Mouse (Mus musculus) adrenal gland, postnatal 4 days (tissue): Measurements from ENCODE around the gene 1500011B03Rik. TPM values are rescaled to one million over a fixed set of nuclear protein-coding genes. Genes with fewer than 3 reads are reported as not detected.
"Not testable (repeated sequence)": the region's sequence is repeated elsewhere in the genome, so short reads cannot be mapped to it uniquely, and the experiment has no call there.

Experiments
- DNase-seq, 2 experiments: peaks; one replicate each; pipeline ENCODE4 v3.0.0; 2021 to 2022; ENCODE audit warnings: low spot score in 2 of 2, mixed read lengths in 2 of 2
- long read RNA-seq, 2 experiments: library from polyadenylated mRNA; stranded (forward); transcript quantifications; one replicate each; pipeline ENCODE4 v2.0.0; 2021
- total RNA-seq, 2 experiments: library from RNA; stranded (reverse); gene quantifications; 2 replicates each; pipeline ENCODE4 v1.2.3; 2021

1500011B03Rik gene
- total RNA-seq: 10 to 100 TPM; 88.4 to 91.9 TPM
- long read RNA-seq, experiment 1, transcript 1500011B03Rik-203 (2 exons, 1,333 nt): minor isoform, 12 of 65 reads
- long read RNA-seq, experiment 1, transcript 1500011B03Rik-201 (2 exons, 579 nt): major isoform, 37 of 65 reads
- long read RNA-seq, experiment 1, transcript 1500011B03Rik-205 (2 exons, 947 nt): minor isoform, 12 of 65 reads
- long read RNA-seq, experiment 1, partial matches to known transcripts: 2 of 65 reads
- long read RNA-seq, experiment 1, other reads (novel, unspliced or antisense): 2 of 65 reads
- long read RNA-seq, experiment 2, transcript 1500011B03Rik-201 (2 exons, 579 nt): major isoform, 30 of 75 reads
- long read RNA-seq, experiment 2, transcript 1500011B03Rik-203 (2 exons, 1,333 nt): minor isoform, 11 of 75 reads
- long read RNA-seq, experiment 2, transcript 1500011B03Rik-205 (2 exons, 947 nt): minor isoform, 25 of 75 reads
- long read RNA-seq, experiment 2, partial matches to known transcripts: 6 of 75 reads
- long read RNA-seq, experiment 2, other reads (novel, unspliced or antisense): 3 of 75 reads

DNA sequence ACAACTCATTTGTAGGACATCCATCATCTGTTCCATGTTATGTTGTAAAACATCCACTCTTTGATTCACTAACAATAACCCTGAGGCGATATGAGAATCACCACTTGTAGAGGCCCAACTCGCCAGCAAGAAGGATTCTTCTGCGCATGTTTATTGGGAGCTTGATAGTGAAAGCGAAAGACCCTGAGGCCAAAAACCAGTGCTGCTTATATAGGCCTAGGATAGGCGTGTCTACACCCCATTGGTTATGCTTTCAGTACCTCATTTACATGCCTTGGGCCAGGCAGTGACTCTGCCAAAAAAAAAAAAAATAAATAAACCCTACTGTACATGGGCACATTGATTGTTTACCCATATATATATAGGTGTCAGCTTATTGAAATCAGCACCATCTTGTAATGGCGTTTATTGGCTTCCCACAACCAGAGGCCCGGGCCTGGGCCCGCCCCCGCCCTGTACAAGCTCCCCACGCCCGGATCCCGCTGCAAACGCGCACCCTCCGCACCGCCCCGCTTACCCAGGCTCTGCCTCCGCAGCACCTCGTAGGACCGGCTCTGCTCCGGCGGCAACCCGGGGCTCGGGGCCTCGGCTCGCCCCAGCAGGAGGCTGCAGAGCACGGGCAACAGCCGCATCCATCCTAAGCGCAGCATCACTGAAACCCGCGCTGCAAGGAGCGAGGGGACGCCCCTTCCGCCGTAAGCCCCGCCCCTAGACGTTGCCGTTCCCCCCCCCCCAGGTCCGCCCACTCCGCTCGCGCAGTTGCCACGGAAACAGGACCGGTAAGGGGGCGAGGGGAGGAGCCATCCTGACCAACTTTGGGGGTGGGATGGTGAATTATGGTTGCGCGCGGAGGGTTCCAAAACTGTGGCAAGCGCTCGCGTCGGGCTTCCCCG lies at the start of gene 1500011B03Rik:
TSS of gene 1500011B03Rik (minus strand) at position 673 of the 893 bp plus-strand sequence.
- DNase-seq: peak; percentile 42 to 53

DNA sequence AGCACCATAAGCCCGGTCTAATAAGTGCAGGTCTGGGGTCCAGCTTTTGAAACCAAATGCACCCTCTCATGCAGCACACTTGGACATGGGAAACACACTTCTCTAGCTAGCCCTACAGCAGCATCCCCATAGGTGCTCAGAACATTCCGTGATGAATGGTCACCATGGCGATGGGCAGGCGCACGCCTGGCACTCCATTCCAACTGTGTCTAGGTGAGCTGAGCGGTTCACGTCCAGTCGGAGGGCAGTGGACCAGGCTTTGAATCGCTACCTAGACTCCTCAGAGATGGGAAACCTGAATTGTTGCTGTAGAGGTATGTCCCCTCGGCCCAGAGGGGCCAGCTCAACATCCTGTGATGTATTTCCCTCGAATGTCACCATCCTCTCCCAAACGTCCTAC lies 42.0 kb upstream of the 1500011B03Rik start:
- no peak for DNase-seq

DNA sequence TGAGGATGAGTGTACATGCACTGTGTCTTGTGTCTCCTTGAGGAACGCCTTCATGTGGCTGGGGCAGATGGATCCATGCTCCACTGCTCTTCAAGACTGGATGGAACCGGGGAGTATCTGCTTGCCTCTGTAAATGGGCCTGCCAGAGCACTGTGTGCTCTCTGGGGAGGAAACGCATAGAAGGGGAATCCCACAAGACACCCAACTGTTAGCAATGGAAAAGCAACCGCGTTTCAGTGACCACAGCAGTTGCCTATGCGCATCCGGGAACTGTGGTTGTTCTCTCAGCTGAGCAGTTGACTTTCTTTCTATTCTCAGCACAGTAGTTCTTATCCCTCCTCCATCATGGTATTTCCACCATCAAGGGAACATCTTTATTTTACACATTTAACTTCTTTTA lies 41.5 kb upstream of the 1500011B03Rik start:
- no peak for DNase-seq

DNA sequence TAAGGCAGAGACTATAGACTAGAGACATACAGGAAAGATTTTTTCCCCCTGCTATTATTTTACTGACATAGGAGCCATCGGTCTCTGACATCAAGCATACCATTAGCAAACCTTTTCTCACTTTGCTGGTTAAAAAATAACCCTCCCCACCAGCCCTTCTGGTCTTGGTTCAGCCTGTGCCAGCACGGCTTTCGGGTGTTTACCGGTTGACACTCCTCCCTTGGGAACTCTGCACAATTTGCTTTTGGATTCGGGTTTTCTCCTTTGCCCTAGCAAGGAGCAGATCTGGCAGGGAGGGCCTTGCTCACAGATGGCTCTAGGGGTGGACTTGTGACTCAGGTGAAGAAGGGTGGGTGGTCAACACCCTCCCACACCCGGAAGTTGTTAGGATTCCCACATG lies 38.5 kb upstream of the 1500011B03Rik start:
- DNase-seq: no peak

GRCm38 (mm10) chr5:114859253-114859652 lies 36.0 kb upstream of the 1500011B03Rik start:
- DNase-seq: peak; percentile 21 to 54

DNA sequence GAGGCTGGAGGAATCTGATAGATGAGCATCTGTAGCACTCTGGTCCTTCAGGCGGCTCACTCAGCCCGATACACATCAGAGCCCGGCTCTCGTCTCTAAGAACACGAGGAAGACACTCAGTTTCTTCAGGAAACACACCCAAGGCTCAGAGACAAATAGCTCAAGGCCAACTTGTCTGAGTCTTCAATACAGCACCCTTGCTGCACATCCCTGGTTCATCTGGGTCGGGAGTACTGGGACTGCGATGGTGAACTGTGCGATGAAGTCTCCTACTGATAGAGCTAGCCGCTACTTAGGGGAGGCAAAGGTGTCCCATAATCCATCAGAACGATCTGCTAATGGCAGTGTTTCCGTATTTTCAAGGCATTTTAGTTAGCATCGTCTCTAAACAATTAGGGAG lies 35.3 kb upstream of the 1500011B03Rik start, which contains the start of gene Gm9936:
TSS of gene Gm9936 (minus strand) at position 101 of the 400 bp plus-strand sequence.
- DNase-seq: no peak

DNA sequence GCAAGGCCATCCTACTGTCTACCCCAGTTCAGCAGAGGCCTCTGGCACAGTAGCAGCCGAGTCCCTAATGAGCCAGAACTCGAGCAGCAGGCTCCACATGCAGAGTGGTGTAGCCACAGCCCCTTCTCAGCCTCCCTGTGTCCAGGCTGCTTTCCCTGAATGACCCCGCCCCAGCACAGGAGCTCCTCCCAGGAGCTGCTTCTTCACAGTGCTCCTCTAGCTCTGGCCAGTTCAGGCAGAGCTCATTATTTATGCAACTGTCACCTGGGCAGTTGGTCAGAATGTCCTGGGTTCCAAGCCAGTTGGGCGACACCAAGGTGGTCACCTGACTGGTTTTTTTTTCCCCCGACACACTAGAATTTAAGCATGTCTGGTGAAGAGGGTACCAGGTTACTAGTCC lies 30.1 kb upstream of the 1500011B03Rik start, which contains the start of gene 4930519G04Rik:
TSS of gene 4930519G04Rik (plus strand) at position 301 of the 400 bp plus-strand sequence.
- DNase-seq: not testable (repeated sequence)

DNA sequence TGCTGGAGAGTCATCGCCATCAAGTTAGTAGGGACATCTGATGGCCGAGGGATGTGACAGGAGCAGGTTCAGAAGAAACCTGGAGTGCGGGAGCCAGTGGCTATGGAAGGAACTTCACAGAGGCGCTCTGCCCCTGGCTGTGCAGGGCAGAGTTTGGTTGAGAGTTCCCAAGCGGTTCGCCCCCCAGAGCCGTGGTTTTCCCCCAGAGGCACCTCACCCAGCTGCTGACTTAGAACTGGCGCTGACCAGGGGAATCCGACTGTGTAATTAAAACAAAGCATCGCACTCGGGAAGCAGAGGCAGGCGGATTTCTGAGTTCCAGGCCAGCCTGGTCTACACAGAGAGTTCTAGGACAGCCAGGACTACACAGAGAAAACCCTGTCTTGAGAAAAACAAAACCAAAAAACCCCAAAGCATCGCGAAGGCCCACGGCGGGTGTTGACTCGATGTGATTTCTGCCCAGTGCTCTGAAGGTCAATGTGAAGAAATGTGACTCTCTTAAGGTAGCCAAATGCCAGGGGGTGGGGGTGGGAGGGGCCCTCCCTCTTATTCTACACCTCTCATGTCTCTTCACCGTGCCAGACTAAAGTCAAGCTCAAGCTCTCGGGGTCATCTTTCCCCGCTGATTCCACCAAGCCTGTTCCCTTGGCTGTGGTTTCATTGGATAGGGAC lies 28.4 kb upstream of the 1500011B03Rik start:
- no peak for DNase-seq

- DNase-seq: not testable (repeated sequence)
Measured at GRCm38 (mm10) chr5:114844371-114844770, 21.1 kb upstream of the 1500011B03Rik start.

- DNase-seq: no peak
Measured at GRCm38 (mm10) chr5:114842674-114843073, 19.4 kb upstream of the 1500011B03Rik start.

DNA sequence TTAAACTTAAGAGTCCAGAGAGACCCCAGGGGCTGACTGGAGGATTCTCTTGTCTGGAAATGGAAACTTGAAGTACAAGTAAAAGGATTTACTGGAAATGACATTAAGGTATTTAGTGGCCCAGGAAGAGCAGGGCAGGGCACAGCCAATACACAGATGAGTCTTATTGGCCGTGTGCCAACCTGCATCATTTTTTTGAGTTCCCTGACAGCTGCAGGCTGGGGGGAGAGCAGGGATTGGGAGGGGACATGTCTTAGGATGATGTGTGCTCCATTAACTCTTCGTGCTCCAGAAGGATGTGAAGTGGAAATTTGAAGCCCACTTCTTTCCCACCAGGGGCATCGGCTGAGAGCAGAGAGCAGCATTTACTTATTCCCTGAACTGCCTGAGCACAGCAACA lies 18.9 kb upstream of the 1500011B03Rik start:
- DNase-seq: not testable (repeated sequence)

DNA sequence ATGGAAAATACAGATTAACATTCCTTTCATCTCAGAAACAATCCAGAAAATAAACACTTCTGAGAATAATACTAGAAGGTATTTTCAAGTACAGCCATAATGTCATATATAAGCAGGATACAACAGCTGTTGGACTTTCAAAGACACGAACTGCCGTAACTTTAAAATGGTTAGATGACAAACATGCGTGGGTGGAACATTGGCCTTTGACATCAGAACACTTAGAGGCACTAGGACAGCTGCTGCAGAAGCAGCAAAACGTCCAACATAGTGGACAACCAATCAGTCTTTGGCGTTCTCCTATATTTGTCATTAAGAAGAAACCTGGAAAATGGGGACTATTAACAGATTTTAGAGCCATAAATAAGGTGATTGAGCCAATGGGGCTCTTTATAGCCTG lies 17.2 kb upstream of the 1500011B03Rik start:
- DNase-seq: not testable (repeated sequence)

GRCm38 (mm10) chr5:114836886-114837285 lies 13.6 kb upstream of the 1500011B03Rik start:
- no peak for DNase-seq

DNA sequence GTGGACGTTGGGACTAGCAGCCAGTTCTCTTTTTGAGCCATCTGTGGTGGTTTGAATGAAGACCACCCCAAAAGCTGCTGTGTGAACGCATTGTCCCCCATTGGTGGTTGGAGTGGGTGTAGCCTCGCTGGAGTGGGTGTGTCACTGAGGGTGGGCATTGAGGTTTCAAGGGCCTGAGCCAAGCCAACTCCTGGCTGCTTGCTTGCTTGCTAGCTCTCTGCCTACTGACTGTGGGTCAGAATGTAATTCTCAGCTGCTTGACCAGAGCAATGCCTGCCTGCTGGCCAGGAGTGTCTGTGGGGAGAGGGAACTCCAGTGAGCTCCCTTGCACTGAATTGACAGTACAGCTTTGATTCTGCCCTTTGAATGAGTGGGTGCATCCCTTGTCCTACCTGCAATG lies 6.5 kb upstream of the 1500011B03Rik start:
- no peak for DNase-seq

DNA sequence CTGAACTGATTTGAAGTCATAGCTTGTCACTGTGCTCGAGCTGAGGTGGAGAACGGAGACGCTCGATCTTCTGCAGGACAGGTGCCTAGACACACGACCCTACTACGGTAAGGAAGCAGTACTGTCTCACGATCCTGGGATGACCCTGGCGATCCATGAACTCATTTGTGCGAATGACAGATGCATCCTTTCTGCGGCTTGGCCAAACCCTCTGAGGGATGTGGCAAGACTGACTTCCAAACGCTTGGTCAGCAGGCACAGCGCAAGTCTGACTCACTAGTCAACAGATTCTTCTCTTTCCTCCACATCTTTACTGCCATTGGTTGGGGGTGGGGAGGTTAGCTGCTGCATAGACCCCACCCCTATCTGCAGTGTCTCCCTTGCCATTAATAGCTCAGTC lies 4.2 kb upstream of the 1500011B03Rik start:
- no peak for DNase-seq

- peak in 1 of 2 experiments; percentile 55 for DNase-seq
Measured at GRCm38 (mm10) chr5:114825978-114826691, 2.9 kb upstream of the 1500011B03Rik start.

DNA sequence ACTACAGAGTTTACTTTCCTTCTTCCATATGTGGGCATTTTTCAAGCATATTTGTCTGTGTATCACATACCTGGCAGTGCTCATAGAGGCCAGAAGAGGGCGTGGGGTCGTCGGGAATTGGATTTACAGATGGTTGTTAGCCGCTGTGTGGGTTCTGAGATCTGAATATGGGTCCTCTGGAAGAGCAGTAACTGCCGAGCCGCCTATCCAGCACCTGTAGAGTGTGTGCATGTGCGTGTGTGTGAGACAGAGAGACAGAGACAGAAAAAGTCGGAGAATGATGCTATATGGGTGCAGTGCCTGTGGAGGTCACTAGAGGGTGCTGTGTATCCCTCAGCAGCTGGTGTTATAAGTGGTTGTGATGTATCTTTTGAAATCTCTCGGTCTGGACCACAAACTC lies 929 bp upstream of the 1500011B03Rik start:
- DNase-seq: no peak

DNA sequence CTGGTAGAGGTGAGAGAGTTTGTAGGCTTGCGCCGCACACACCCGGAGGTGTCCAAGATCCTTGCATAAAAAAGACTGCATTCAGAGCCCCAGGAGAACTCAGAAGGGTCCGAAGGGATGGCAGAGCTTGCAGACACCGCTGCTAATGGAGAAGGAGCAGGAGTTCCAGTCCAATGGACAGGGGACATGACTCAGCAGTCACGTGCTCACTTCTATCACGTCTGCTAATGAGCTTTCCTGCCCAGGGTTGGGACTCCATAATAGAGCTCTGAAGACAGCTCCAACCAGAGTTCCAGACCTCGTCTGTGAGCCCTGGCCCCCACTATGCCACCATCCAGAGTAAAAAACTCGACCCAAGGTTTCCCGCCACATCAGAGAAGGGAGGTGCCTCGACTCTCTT lies 5.1 kb downstream of the 1500011B03Rik start:
- no peak for DNase-seq

DNA sequence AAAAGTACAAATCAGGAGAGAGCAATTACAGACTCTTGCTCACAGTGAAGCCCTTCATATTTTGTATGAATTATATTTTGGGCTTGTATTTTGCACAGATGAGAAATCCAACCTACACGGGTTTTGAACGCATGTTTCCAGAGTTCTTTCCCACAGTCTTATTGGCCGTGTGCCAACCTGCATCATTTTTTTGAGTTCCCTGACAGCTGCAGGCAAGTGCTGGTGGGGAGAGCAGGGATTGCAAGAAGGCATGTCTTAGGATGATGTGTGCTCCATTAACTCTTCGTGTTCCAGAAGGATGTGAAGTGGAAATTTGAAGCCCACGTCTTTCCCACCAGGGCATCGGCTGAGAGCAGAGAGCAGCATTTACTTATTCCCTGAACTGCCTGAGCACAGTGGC lies 6.7 kb downstream of the 1500011B03Rik start:
- DNase-seq: no peak

GRCm38 (mm10) chr5:114813525-114814181 lies 9.6 kb downstream of the 1500011B03Rik start:
- peak; percentile 57 to 68 for DNase-seq
